Mouse (Mus musculus) spleen, postnatal 10 days (tissue): ENCODE results near the gene Ntng2.

ENCODE experiments used
- DNase-seq, 2 experiments: peaks; one replicate each; pipeline ENCODE4 v3.0.0; 2021 to 2022; ENCODE audit warnings: low spot score in 2 of 2

Gene Ntng2

GRCm38 (mm10) chr2:29252599-29253204, at the start of gene Ntng2:
Ntng2 (minus strand) TSS chr2:29253005.
- DNase-seq: peak; percentile 15 to 32

GRCm38 (mm10) chr2:29295557-29295956, 42.8 kb upstream of the Ntng2 start:
- DNase-seq: no peak

GRCm38 (mm10) chr2:29287651-29288050, 34.8 kb upstream of the Ntng2 start:
- DNase-seq: no peak

DNA sequence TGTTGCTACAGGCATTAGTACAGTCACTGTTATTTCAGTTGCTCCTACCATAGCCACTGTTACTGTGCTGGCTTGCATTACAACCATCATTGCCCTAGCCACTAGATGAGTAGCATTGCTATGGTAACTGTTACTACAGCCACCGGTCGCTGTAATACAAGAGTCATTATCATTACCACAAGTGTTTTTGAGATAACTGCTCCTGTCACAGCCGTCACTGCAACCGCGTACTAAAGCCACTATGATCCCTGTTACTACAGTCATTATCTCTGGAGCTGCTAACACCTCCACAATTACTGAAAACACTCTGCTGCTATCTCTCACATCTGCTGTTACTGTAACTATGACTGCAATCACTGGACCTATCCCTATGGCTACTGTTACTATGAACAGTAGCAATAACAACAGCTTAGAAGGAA, 24.9 kb upstream of the Ntng2 start:
- no peak for DNase-seq

GRCm38 (mm10) chr2:29271803-29272518, 19.2 kb upstream of the Ntng2 start:
- DNase-seq: no peak

- DNase-seq: no peak
Measured at GRCm38 (mm10) chr2:29271098-29271497, 18.3 kb upstream of the Ntng2 start.

GRCm38 (mm10) chr2:29266810-29267209, 14.0 kb upstream of the Ntng2 start:
- DNase-seq: no peak

GRCm38 (mm10) chr2:29262436-29262915, 9.7 kb upstream of the Ntng2 start:
- DNase-seq: no peak

GRCm38 (mm10) chr2:29261126-29261525, 8.3 kb upstream of the Ntng2 start:
- no peak for DNase-seq

- peak in 1 of 2 experiments; percentile 28 for DNase-seq
Measured at GRCm38 (mm10) chr2:29253205-29253865, 530 bp upstream of the Ntng2 start.

DNA sequence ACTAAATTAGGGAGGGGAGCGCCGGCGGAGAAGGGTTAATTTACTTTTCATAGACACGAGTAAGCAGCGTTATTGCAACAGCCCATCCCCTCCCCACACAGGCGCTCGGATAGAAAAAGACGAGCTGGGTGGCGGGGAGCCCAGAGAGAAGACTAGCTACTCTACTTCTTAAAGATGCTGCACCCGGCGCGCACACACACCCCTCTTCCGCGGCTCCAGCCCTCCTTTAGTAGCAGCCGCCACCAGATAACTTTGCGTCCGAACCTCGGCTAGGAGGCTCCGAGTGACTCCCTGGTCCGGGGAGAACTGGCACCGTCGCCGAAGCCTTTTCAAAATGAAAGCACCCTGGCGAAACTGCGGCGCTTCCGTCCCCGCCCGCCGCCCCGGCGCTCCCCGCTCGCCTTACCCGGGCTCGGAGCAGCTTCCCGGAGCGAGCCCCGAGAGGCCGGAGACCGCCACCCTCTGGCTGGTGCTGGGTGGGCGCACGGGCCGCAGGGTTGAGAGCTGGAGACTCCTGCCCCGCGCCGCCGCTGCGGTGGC, 676 bp downstream of the Ntng2 start:
- DNase-seq: peak; percentile 20 to 43

GRCm38 (mm10) chr2:29251095-29252058, 1.4 kb downstream of the Ntng2 start:
- DNase-seq: peak in 1 of 2 experiments; percentile 37

GRCm38 (mm10) chr2:29250263-29251094, 2.3 kb downstream of the Ntng2 start:
- DNase-seq: no peak

DNA sequence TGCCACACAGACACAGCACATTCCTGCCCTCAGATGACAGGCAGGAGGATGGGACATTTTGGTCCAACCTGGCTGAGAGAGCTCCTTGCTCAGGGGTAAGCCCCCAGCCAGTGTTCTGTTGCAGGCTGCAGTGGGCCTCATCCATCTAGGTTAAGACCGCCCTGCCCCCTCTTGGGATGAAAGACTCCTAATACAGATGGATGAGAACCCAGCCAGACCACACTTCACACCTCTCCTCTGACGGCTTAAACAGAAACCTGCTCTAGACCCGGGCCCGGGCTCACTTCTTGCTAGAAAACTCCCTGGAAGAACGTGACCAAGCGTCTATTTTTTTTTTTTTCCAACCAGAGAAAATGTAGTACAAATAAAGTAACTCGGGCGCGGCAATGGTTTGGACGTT, 3.0 kb downstream of the Ntng2 start:
- no peak for DNase-seq

GRCm38 (mm10) chr2:29248551-29248950, 4.3 kb downstream of the Ntng2 start:
- DNase-seq: no peak

DNA sequence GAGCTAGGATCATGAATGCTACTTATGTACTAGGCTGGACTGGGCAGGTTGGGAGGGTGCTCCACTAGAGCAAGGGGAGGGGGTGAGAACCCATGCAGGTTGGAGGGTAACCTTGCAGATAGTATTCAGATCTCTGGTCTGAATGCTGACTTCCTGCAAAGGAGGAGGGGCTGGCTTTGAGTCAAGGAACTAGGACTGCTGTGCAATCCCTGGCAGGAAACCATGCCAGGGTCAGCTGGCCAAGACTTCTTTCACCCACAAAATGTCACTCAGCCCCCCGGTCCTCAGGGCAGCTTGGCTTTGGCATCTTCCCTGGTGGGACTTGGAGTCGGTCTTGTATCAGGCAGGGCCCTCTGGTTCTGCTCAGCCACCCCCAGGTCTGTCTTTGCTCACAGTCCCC, 5.4 kb downstream of the Ntng2 start:
- no peak for DNase-seq

DNA sequence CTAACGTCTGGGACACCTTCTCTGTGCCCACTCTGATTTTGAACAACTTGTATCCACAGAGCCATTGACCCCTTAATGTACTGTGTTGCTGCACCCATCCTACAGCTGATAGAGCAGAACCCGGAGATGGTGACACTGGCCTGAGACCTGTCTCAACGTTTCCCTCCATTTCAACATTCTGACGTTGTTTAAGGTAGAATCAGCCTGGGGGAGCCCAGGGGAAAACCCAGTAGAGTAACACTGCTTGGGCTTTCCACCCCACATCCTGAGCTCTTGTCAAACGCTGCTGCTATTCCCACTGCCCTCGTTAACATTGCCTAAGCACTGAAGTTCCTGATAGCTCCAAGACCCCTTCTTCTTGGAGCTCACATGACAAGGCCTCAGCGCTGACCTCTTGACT, 5.9 kb downstream of the Ntng2 start:
- DNase-seq: no peak

DNA sequence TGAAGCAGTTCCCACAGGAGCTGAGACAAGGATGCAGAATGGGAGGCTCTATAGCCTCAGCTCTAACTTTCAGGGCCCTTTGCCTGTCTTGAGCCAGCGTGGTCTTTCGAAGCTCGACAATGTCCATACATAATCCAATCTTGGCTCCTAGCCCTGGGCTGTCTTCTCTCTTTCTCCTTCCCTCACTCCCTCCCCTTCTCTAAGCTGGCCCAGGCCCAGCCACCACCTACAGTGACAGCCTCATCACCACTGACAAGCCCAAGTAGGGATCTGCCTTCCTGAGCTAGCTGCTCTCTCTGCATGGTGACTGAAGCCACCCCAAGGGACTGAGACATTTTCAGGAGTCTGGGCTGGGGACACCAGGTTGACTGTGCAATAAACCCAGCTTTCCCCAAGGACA, 6.5 kb downstream of the Ntng2 start:
- no peak for DNase-seq

DNA sequence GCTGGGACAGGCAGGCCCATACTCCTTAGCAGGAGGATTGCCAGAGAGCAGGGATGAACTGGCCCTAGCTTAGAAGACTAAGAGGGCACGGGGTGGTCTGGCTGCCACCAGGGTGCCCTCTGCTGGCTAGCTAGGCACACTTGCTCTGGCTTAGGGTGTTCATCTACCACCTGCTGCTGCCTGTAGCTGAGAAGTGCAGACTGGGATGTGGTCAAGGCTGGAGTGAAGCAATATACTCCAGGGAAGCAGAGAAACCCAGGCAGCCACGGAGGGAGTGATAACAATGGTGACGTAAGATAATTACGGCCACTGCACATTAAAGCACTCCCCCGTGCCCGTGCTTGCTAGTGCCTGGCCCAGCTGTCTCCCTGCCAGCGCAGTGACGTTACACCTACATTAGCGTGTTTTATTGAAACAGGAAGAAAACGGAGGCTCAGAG, 7.4 kb downstream of the Ntng2 start:
- no peak for DNase-seq

- DNase-seq: no peak
Measured at GRCm38 (mm10) chr2:29239329-29239728, 13.5 kb downstream of the Ntng2 start.
